Mouse (Mus musculus) forebrain, embryonic 15.5 days (tissue): Measurements from ENCODE around the gene Ankrd52. TPM values are rescaled to one million over a fixed set of nuclear protein-coding genes. Genes with fewer than 3 reads are reported as not detected.
A peak's percentile ranks its signal among the peaks of the same experiment; 100 is the strongest.

Experiments
- ATAC-seq: fragments of 200-750 bp; cut with Nextera tagmentation; replicated peaks from 2 replicates; pipeline ENCODE4 v1.8.0; 2017; ENCODE audit warnings: mild to moderate bottlenecking, moderate TSS enrichment, moderate library complexity
- H3K27ac ChIP-seq: fragments of 300-500 bp; sonication (generic); replicated peaks from 2 replicates; pipeline ENCODE4 v1.5.1; 2015; ENCODE audit warnings: mild to moderate bottlenecking, inconsistent platforms
- H3K27me3 ChIP-seq: fragments of 300-500 bp; sonication (generic); 2 replicates; pipeline ENCODE4 v1.6.1; 2015; ENCODE audit warnings: inconsistent platforms
- H3K36me3 ChIP-seq: fragments of 300-500 bp; sonication (generic); 2 replicates; pipeline ENCODE4 v1.6.1; 2015; ENCODE audit warnings: mild to moderate bottlenecking, inconsistent platforms
- H3K4me1 ChIP-seq: fragments of 300-500 bp; sonication (generic); 2 replicates; pipeline ENCODE4 v1.6.1; 2015; ENCODE audit warnings: inconsistent platforms
- H3K4me2 ChIP-seq: fragments of 300-500 bp; sonication (generic); replicated peaks from 2 replicates; pipeline ENCODE4 v1.6.1; 2015; ENCODE audit warnings: mild to moderate bottlenecking, inconsistent platforms
- H3K4me3 ChIP-seq: fragments of 300-500 bp; sonication (generic); 2 replicates; pipeline ENCODE4 v1.5.1; 2015; ENCODE audit warnings: mild to moderate bottlenecking, inconsistent platforms
- H3K9ac ChIP-seq: fragments of 300-500 bp; sonication (generic); replicated peaks from 2 replicates; pipeline ENCODE4 v1.6.1; 2015; ENCODE audit warnings: mild to moderate bottlenecking, inconsistent platforms
- H3K9me3 ChIP-seq: fragments of 300-500 bp; sonication (generic); 2 replicates; pipeline ENCODE4 v1.6.1; 2016; ENCODE audit warnings: inconsistent platforms
- whole genome bisulfite sequencing: fragments of 180-500 bp; shearing (Covaris S2); methylation state at CpG from one replicate; pipeline ENCODE4 v1.1.7; 2015; ENCODE audit warnings: mixed read lengths; 5-methylcytosine and 5-hydroxymethylcytosine counted together
- polyA plus RNA-seq: library from polyadenylated mRNA; unstranded; fragments of >200 nt; fragmentation: Nextera tagmentation; extraction: Ambion mirVana; gene quantifications from 2 replicates; pipeline ENCODE4 v1.2.1, GENCODE M21; 2015

Ankrd52 gene
- polyA plus RNA-seq, 1 experiment from 2014 or later = 13.0 TPM

DNA sequence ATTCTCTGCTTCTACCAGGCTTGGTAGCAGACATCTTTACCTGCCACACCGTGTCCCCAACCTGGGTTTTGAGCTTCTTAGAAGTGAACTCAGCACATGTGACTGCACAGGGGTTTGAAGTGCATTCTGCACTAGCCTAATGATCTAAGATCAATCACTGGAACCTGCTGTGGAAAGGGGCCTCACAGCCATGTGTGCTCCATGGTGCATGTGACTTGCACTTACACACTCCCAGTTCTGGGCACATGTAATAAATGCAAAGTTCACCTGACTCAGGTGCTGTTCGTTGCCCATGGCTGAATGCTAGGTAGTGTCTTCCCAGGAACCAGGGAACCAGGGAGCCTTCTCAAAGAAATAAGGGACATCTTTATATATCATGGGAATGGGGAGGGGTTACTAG lies 56.5 kb downstream of the Ankrd52 start:
- no peaks in the 10 kb centered on the region for H3K4me1 ChIP-seq
- no peak overlapping the region for H3K4me3 ChIP-seq
- no peak for ATAC-seq
- 92% methylated on average over 2 of the region's 2 CpGs for WGBS
- H3K36me3 ChIP-seq = peaks cover 87% of the 10 kb centered on the region
- H3K27me3 ChIP-seq = no peaks in the 10 kb centered on the region
- no peak overlapping the region for H3K9ac ChIP-seq
- H3K27ac ChIP-seq = no peak overlapping the region
- H3K4me2 ChIP-seq = no peak overlapping the region
- no peaks in the 10 kb centered on the region for H3K9me3 ChIP-seq

DNA sequence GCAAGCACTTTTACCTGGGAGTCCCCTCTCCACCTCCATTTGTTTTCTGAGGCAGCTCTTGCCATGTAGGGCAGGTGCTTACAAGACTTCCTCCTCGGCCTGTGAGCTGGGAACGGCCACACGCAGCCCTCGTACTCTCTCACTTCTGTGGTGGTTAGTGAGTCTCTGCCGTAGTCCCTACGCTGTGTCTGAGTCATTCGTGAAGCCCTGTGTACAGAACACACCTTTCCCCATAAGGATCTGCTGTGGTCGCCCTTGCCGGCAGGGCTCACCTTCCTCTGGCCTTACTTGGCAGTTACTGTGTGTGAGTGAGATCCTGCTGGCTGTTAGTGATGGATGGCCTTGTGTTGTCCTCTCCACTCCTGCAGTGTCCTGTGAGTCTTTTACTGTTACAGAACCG lies 57.8 kb downstream of the Ankrd52 start:
- 93% methylated on average over 10 of the region's 10 CpGs for WGBS
- no peaks in the 10 kb centered on the region for H3K27me3 ChIP-seq

DNA sequence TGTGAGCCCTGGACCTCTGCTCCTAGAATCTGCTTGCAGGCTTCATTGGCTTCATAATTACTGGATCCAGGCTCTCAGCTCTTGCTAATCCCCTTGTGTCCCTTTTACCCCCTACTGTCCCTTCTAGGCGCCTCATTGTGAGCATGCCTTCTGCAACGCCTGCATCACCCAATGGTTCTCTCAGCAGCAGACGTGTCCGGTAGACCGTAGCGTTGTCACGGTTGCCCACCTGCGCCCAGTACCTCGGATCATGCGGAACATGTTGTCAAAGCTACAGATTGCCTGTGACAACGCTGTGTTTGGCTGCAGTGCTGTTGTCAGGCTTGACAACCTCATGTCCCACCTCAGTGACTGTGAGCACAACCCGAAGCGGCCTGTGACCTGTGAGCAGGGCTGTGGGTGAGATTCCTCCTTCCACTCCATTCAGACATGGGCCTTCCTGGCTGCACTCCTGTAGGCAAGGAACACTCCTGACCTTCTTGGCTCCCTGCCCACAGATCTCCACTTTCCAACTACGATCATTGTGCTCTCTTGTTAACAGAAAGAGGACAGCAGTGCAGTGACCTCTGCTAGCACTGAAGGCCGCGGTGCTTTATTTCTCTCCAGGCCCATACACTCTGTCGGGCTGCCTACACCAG lies 58.4 kb downstream of the Ankrd52 start:
- H3K9ac ChIP-seq = no peak overlapping the region
- peaks cover 84% of the 10 kb centered on the region for H3K36me3 ChIP-seq
- WGBS = 73% methylated on average over 17 of the region's 17 CpGs

More for the DNA sequence above, 57.8 kb downstream of the Ankrd52 start:
- H3K4me2 ChIP-seq = no peak overlapping the region
- no peaks in the 10 kb centered on the region for H3K4me1 ChIP-seq
- H3K9me3 ChIP-seq = no peaks in the 10 kb centered on the region
- no peak overlapping the region for H3K27ac ChIP-seq
- ATAC-seq = no peak
- no peak overlapping the region for H3K4me3 ChIP-seq
- H3K9ac ChIP-seq = no peak overlapping the region
- peaks cover 88% of the 10 kb centered on the region for H3K36me3 ChIP-seq

DNA sequence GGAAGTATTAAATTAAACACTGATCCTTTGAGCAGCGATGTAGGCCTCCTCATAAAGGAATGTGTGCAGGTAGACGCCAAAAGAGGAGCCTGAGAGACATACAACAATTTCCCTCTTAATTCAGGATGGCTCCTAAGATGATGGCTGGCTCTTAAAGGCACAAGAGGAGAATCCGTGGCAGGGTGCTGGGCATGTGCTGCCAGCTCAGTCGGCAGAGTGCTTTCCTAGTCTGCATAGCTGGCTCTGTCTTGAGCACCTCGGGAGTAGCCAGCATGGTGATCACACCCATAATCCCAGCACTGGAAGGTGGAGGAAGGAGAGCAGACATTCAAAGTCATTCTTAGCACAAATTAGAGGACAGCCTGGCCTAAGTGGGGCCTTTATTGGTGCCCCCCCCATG lies 59.0 kb downstream of the Ankrd52 start:
- Histone ChIP-seq H3K4me1 (no peaks in the 10 kb centered on the region), H3K36me3 (peaks cover 84% of the 10 kb centered on the region), H3K9me3 (no peaks in the 10 kb centered on the region), H3K9ac (no peak overlapping the region), H3K27ac (0 out of 2 replicates have a peak overlapping the region, but pooled peaks have one; percentile 2), H3K4me2 (no peak overlapping the region), H3K27me3 (no peaks in the 10 kb centered on the region), H3K4me3 (no peak overlapping the region)
- no peak for ATAC-seq
- WGBS = 83% methylated on average over 5 of the region's 5 CpGs

More for the DNA sequence above, 58.4 kb downstream of the Ankrd52 start:
- no peaks in the 10 kb centered on the region for H3K27me3 ChIP-seq
- 0 out of 2 replicates have a peak overlapping the region, but pooled peaks have one; percentile 2 for H3K27ac ChIP-seq
- ATAC-seq = no peak
- no peaks in the 10 kb centered on the region for H3K4me1 ChIP-seq
- H3K4me2 ChIP-seq = no peak overlapping the region
- no peaks in the 10 kb centered on the region for H3K9me3 ChIP-seq
- no peak overlapping the region for H3K4me3 ChIP-seq

DNA sequence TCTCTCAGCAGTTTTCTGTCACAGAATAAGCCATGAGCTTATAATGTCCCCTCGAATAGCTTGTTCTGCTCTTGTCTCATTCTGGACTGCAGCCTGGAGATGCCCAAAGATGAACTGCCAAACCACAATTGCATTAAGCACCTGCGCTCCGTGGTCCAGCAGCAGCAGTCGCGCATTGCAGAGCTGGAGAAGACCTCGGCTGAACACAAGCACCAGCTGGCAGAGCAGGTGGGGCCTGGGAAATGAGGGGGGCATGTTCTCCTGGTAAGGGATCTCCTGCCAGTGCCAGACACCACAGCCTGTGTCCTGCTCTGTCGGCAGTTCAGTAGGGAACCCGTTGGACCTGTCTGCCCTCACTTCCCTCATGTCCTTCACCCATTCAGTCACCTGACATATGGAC lies 59.5 kb downstream of the Ankrd52 start:
- Histone ChIP-seq H3K27ac (no peak overlapping the region), H3K4me2 (no peak overlapping the region), H3K4me1 (no peaks in the 10 kb centered on the region), H3K36me3 (peaks cover 84% of the 10 kb centered on the region), H3K4me3 (no peak overlapping the region), H3K27me3 (no peaks in the 10 kb centered on the region), H3K9ac (no peak overlapping the region), H3K9me3 (no peaks in the 10 kb centered on the region)
- 88% methylated on average over 8 of the region's 8 CpGs for WGBS
- ATAC-seq = no peak

DNA sequence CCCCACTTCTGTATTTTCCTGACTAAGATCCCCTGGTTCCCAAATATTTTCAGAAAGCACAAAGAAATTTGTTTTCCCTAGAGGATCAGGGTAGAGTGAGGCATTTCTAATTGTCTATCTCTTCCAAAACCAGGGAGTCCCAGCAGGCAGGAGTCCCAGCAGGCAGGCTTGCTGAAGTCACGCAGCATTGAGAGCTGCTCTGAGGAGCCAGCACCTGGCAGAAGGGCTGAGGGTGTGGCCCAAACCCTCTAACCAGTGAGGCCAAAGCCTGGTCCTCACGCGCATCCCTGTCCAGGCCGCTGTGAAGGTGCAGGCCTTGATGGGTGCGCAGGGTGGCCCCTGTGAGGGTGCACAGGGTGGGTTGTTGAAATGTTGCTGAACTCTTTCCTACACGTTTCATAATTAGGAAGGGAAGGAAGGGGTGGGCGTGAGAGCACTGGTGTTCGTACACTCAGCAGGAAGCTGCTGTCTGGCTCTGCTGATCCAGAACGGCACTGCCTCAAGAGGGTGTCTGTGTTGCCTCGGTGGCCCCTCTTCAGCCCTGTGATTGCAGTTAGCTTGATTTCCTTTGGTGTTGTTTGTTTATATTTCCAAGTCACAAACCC lies 61.9 kb downstream of the Ankrd52 start:
- ATAC-seq = no peak
- 79% methylated on average over 10 of the region's 10 CpGs for WGBS
- no peak overlapping the region for H3K27ac ChIP-seq
- no peak overlapping the region for H3K4me2 ChIP-seq
- H3K4me3 ChIP-seq = no peak overlapping the region
- no peak overlapping the region for H3K9ac ChIP-seq
- no peaks in the 10 kb centered on the region for H3K9me3 ChIP-seq
- peaks cover 68% of the 10 kb centered on the region for H3K36me3 ChIP-seq
- no peaks in the 10 kb centered on the region for H3K4me1 ChIP-seq
- no peaks in the 10 kb centered on the region for H3K27me3 ChIP-seq

DNA sequence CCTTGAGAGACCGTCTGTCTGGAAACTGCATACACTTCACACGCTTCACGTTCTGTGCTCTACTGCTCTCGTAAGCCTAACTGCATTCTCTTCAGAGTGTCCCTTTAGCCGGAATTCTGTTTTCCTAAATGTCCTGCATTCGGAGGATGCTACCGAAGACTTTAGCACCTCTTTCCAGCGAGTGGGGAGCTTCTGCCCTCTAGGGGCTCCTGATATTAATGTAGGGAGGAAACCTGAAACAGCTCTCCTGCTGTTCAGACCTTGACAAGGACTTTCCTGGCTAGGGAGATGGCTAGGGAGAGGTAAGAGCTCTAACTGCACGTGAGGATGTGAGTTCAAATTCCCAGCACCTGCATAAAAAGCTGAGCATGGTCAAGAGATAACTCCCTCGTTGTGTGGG lies 63.5 kb downstream of the Ankrd52 start:
- no peak for ATAC-seq
- Histone ChIP-seq H3K4me1 (no peaks in the 10 kb centered on the region), H3K9me3 (no peaks in the 10 kb centered on the region), H3K36me3 (peaks cover 55% of the 10 kb centered on the region), H3K9ac (no peak overlapping the region), H3K27ac (no peak overlapping the region), H3K4me2 (no peak overlapping the region), H3K27me3 (no peaks in the 10 kb centered on the region), H3K4me3 (no peak overlapping the region)
- 64% methylated on average over 10 of the region's 10 CpGs for WGBS

DNA sequence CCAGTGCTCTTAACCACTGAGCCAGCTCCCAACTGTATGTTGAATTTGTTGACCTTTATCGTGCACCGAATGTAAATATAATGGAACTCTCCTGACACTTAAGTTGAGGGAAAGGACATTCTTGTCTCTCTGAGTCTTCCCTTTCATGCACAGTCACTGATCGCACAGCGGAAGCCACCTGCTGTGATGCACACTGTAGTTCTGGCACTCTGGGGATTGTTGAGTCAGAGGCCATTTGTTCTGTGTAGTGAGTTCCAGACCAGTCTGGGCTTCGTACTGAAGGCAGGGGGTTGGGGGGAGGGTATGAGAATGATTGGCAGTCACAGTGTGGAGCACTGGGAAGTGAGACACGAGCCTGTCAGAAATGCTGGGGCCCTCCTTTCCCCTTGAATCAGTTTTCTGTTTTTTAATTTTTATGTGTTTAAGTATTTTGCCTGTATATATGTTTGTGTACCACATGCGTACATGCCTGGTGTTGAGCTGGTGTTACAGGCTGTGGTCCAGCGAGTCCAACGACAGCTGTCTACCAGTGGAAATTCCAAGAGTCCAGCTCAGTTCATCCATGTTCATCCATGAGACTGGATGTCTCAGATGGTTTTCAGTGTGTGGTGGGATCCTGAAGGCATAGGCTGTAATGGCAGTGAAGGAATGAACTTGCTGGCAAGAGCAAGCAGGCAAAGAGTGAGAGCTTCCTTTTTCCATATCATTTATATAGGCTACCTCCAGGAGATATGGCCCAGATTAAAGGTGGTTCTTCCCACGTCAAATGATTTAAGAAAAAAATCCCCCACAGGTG lies 64.6 kb downstream of the Ankrd52 start:
- Histone ChIP-seq H3K4me1 (no peaks in the 10 kb centered on the region), H3K9me3 (no peaks in the 10 kb centered on the region), H3K27ac (no peak overlapping the region), H3K36me3 (peaks cover 44% of the 10 kb centered on the region), H3K27me3 (no peaks in the 10 kb centered on the region), H3K4me2 (no peak overlapping the region), H3K4me3 (no peak overlapping the region), H3K9ac (no peak overlapping the region)
- WGBS = 83% methylated on average over 10 of the region's 10 CpGs
- ATAC-seq = no peak

DNA sequence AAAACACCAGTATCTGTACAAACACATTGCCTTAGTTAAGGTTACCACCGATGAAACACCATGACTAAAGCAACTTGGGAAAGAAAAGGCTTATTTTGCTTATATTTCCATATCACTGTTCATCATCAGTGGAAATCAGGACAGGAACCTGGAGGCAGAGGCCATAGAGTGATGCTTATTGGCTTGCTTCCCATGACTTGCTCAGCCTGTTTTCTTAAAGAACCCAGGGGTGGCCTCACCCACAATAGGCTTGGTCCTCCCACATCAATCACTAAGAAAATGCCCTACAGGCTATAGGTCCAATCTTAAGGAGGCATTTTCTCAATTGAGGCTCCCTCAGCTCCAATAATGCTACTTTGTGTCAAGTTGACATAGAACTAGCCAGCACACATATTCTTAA lies 65.8 kb downstream of the Ankrd52 start:
- Histone ChIP-seq H3K4me1 (no peaks in the 10 kb centered on the region), H3K4me2 (no peak overlapping the region), H3K27me3 (no peaks in the 10 kb centered on the region), H3K27ac (no peak overlapping the region), H3K36me3 (peaks cover 32% of the 10 kb centered on the region), H3K4me3 (no peak overlapping the region), H3K9ac (no peak overlapping the region), H3K9me3 (no peaks in the 10 kb centered on the region)
- ATAC-seq = no peak
- 84% methylated on average over 1 of the region's 1 CpGs for WGBS

DNA sequence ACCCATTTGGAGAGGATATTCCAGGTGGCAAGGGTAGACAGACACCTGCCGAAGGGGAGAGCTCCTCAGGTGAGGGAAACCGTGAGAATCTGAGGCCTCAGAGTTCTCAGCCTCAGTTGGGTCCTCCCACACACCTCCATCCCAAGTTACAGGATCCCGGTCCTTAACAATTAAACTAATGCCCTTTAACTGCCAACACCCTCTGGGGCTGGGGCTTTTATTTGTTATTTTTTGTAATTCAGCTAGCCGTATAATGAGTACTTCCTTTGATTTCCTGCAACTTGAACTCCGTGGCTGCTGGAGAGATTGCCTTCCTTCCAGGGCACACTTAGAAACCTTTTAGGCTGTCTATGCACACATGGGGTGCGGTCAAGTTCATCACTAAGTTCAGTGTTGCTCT lies 67.4 kb downstream of the Ankrd52 start:
- H3K36me3 ChIP-seq = peaks cover 16% of the 10 kb centered on the region; the same call in 1 of the 2 replicates
- no peaks in the 10 kb centered on the region for H3K9me3 ChIP-seq
- no peak for ATAC-seq
- H3K27me3 ChIP-seq = no peaks in the 10 kb centered on the region
- no peak overlapping the region for H3K27ac ChIP-seq
- no peak overlapping the region for H3K4me3 ChIP-seq
- H3K4me2 ChIP-seq = no peak overlapping the region
- WGBS = 73% methylated on average over 6 of the region's 6 CpGs
- no peaks in the 10 kb centered on the region for H3K4me1 ChIP-seq
- H3K9ac ChIP-seq = no peak overlapping the region

DNA sequence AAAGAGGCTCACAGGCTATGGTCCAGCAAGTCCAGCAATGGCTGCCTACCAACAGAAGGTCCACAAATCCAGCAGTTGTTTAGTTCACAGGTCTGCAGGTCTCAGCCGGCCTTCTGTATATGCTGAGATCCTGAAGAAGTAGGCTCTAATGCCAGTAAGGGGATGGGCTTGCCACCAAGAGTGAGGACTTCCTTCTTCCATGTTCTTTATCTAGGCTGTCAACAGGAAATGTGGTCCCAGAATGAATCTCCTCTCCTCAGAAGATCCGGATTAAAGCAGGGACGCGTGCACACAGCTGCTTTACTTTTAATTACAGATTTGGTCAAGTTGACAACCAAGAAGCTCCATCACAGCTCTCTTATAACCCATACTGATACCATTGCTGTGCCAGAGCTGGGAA lies 68.5 kb downstream of the Ankrd52 start:
- Histone ChIP-seq H3K9ac (no peak overlapping the region), H3K4me1 (no peaks in the 10 kb centered on the region), H3K27me3 (no peaks in the 10 kb centered on the region), H3K36me3 (peaks cover 10% of the 10 kb centered on the region; the same call in 1 of the 2 replicates), H3K9me3 (no peaks in the 10 kb centered on the region), H3K4me3 (no peak overlapping the region), H3K4me2 (no peak overlapping the region), H3K27ac (no peak overlapping the region)
- no peak for ATAC-seq
- WGBS = 87% methylated on average over 4 of the region's 4 CpGs

DNA sequence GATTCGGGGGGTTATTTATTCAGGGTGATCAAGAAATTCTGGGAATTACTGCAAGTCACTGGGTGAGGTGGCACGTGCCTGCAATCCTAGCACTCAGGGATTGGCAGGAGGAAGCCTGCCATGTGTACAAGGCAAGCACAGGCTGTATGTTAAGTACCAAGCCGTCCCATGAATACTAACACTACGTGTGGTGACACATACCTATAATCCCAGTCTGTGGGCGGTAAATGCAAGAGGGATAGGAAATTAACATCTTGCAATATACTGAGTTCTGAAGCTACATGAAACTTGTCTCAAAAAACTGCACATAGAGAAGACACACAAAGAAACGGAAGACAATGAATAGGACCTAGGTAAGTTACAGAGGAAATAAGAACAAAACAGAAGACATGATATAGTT lies 74.1 kb downstream of the Ankrd52 start:
- WGBS = 81% methylated on average over 6 of the region's 6 CpGs
- no peak for ATAC-seq
- H3K4me3 ChIP-seq = no peak overlapping the region

More for the DNA sequence above, 74.1 kb downstream of the Ankrd52 start:
- Histone ChIP-seq H3K27me3 (no peaks in the 10 kb centered on the region), H3K9me3 (no peaks in the 10 kb centered on the region), H3K9ac (no peak overlapping the region), H3K4me2 (no peak overlapping the region), H3K27ac (no peak overlapping the region), H3K4me1 (no peaks in the 10 kb centered on the region), H3K36me3 (no peaks in the 10 kb centered on the region)
